In genomic region chr7:138374376-138374775, GRCm38 (mm10) we compare ENCODE assay signal across 23 mouse cellular contexts. TPM values are rescaled to one million over a fixed set of nuclear protein-coding genes. Genes with fewer than 3 reads are reported as not detected.
DNase-seq lines count a peak whose midpoint lies in the region; ATAC-seq and TF ChIP-seq lines count a peak whose summit lies in the region.
"Had no signal": no experiment of that assay in that cellular context is flagged by ENCODE, and none has a peak within 500 bp of the region (broad histone marks: within the 10 kb centered on the region; RNA-seq: fewer than 3 reads in every experiment).

No protein-coding gene starts in this region.

- TF ChIP-seq CTCF in midbrain, postnatal 0 days (IDR thresholded peaks at IDR 0.05) = no peak

- ATAC-seq in kidney, embryonic 16.5 days (ENCODE audit: low FRiP score, low TSS enrichment) = no peak
- ATAC-seq in midbrain, embryonic 11.5 days (ENCODE audit: low FRiP score) = no peak
- ATAC-seq in midbrain, postnatal 0 days (ENCODE audit: low FRiP score) = no peak
- ATAC-seq: CD4-positive, CD25-positive, alpha-beta regulatory T cell, adult 4 months; forebrain, embryonic 15.5 days had no signal

- WGBS in kidney, embryonic 16.5 days = 56% methylated on average over 7 of the region's 7 CpGs
- WGBS in midbrain, embryonic 11.5 days = 74% methylated on average over 7 of the region's 7 CpGs
- 68% methylated on average over 7 of the region's 7 CpGs for WGBS in midbrain, postnatal 0 days

- H3K27ac ChIP-seq in kidney, embryonic 16.5 days (ENCODE audit: low read length) = no peak overlapping the region
- no peak overlapping the region for H3K27ac ChIP-seq in midbrain, embryonic 11.5 days (ENCODE audit: low read depth, low read length)
- H3K27ac ChIP-seq in midbrain, postnatal 0 days (ENCODE audit: low read depth, low read length) = no peak overlapping the region
- H3K27ac ChIP-seq: embryonic facial prominence, embryonic 12.5 days; forebrain, embryonic 15.5 days; heart, embryonic 10.5 days; hindbrain, embryonic 12.5 days had no signal

- no peak overlapping the region for H3K9ac ChIP-seq in kidney, embryonic 16.5 days (replicated peaks; ENCODE audit: low read length)
- no peak overlapping the region for H3K9ac ChIP-seq in midbrain, embryonic 11.5 days (ENCODE audit: low read length)
- H3K9ac ChIP-seq in midbrain, postnatal 0 days (replicated peaks; ENCODE audit: low read length, poor library complexity, severe bottlenecking) = no peak overlapping the region
- H3K9ac ChIP-seq: embryonic facial prominence, embryonic 12.5 days; forebrain, embryonic 15.5 days; hindbrain, embryonic 12.5 days had no signal

- peak; percentile 6 for DNase-seq in kidney, adult 18-20 months
- DNase-seq in lung, adult 18-20 months = peak; percentile 7 to 17
- DNase-seq in lung, postnatal 14 days = no peak
- peak; percentile 59 for DNase-seq in midbrain, embryonic 11.5 days (ENCODE audit: low spot score, missing footprints)
- no peak for DNase-seq in midbrain, postnatal 0 days (ENCODE audit: low spot score)
- no peak for DNase-seq in heart, adult 18-20 months
- DNase-seq: adrenal gland, postnatal 10 days; B cell, adult 2 months; cerebellum, adult 11-12 months; cerebellum, adult 9-10 months; cerebellum, postnatal 25 days; gastrocnemius, postnatal 36 days; heart, adult 11 months; heart, postnatal 10 days; heart, postnatal 4 days had no signal

- H3K36me3 ChIP-seq in kidney, embryonic 16.5 days (ENCODE audit: insufficient read depth, low read length) = no peaks in the 10 kb centered on the region
- no peaks in the 10 kb centered on the region for H3K36me3 ChIP-seq in midbrain, embryonic 11.5 days (ENCODE audit: control insufficient read depth, insufficient read depth, low read length)
- no peaks in the 10 kb centered on the region for H3K36me3 ChIP-seq in midbrain, postnatal 0 days (ENCODE audit: insufficient read depth, low read length)
- H3K36me3 ChIP-seq: embryonic facial prominence, embryonic 12.5 days; forebrain, embryonic 15.5 days; G1E; heart, embryonic 10.5 days; hindbrain, embryonic 12.5 days had no signal

- H3K4me3 ChIP-seq in kidney, embryonic 16.5 days (ENCODE audit: low read length) = no peak overlapping the region
- H3K4me3 ChIP-seq in midbrain, embryonic 11.5 days (ENCODE audit: low read depth, low read length) = no peak overlapping the region
- no peak overlapping the region for H3K4me3 ChIP-seq in midbrain, postnatal 0 days (ENCODE audit: low read depth, low read length)
- H3K4me3 ChIP-seq: embryonic facial prominence, embryonic 12.5 days; forebrain, embryonic 15.5 days; heart, embryonic 10.5 days; hindbrain, embryonic 12.5 days had no signal

- H3K4me1 ChIP-seq in kidney, embryonic 16.5 days (ENCODE audit: insufficient read depth, low read length) = peaks cover 6% of the 10 kb centered on the region
- no peaks in the 10 kb centered on the region for H3K4me1 ChIP-seq in midbrain, embryonic 11.5 days (ENCODE audit: control insufficient read depth, insufficient read depth, low read length)
- H3K4me1 ChIP-seq in midbrain, postnatal 0 days (ENCODE audit: insufficient read depth, low read length) = no peaks in the 10 kb centered on the region
- H3K4me1 ChIP-seq: embryonic facial prominence, embryonic 12.5 days; forebrain, embryonic 15.5 days; heart, embryonic 10.5 days had no signal

- no peaks in the 10 kb centered on the region for H3K9me3 ChIP-seq in kidney, embryonic 16.5 days (ENCODE audit: low read length)
- H3K9me3 ChIP-seq in midbrain, embryonic 11.5 days (ENCODE audit: control insufficient read depth, low read length) = no peaks in the 10 kb centered on the region
- no peaks in the 10 kb centered on the region for H3K9me3 ChIP-seq in midbrain, postnatal 0 days (ENCODE audit: low read length)
- H3K9me3 ChIP-seq: embryonic facial prominence, embryonic 12.5 days; forebrain, embryonic 15.5 days; heart, embryonic 10.5 days; hindbrain, embryonic 12.5 days had no signal

- H3K4me2 ChIP-seq in kidney, embryonic 16.5 days (replicated peaks; ENCODE audit: low read depth, low read length) = no peak overlapping the region
- H3K4me2 ChIP-seq in midbrain, embryonic 11.5 days = no peak overlapping the region
- H3K4me2 ChIP-seq in midbrain, postnatal 0 days (ENCODE audit: low read depth, low read length, poor library complexity, severe bottlenecking) = no peak overlapping the region
- H3K4me2 ChIP-seq: embryonic facial prominence, embryonic 12.5 days; forebrain, embryonic 15.5 days; hindbrain, embryonic 12.5 days had no signal

- H3K27me3 ChIP-seq in kidney, embryonic 16.5 days (ENCODE audit: insufficient read depth, low read length) = no peaks in the 10 kb centered on the region
- H3K27me3 ChIP-seq in midbrain, embryonic 11.5 days (ENCODE audit: control insufficient read depth, insufficient read depth, low read length) = no peaks in the 10 kb centered on the region
- no peaks in the 10 kb centered on the region for H3K27me3 ChIP-seq in midbrain, postnatal 0 days (ENCODE audit: insufficient read depth, low read length)
- H3K27me3 ChIP-seq: embryonic facial prominence, embryonic 12.5 days; forebrain, embryonic 15.5 days; hindbrain, embryonic 12.5 days had no signal

RNA-seq across cellular contexts. Expression of gene Tcerg1l, which starts 23.2 kb away (rescaled TPM):
- polyA plus RNA-seq in kidney, embryonic 16.5 days (2015; fragmentation: Nextera tagmentation; extraction: Ambion mirVana) = 1.2 and 1.8 TPM in 2 replicates
- polyA plus RNA-seq in midbrain, embryonic 11.5 days (2014; fragmentation: Nextera tagmentation; extraction: Ambion mirVana) = 3.4 and 3.5 TPM in 2 replicates
- 31.2 and 38.2 TPM in 2 replicates for total RNA-seq in midbrain, postnatal 0 days (2014; rRNA removed)
- 35.8 and 36.0 TPM in 2 replicates for polyA plus RNA-seq in midbrain, postnatal 0 days (2015; fragmentation: Nextera tagmentation; extraction: Ambion mirVana)
- not detected for total RNA-seq in heart, adult 18-20 months (2021)
- total RNA-seq: gastrocnemius, adult 8-10 months; gastrocnemius, postnatal 36 days; heart, postnatal 10 days; heart, postnatal 4 days had no signal
- polyA plus RNA-seq: CD4-positive, CD25-positive, alpha-beta regulatory T cell, adult 4 months; G1E had no signal

Comparison
In these comparisons a context has a peak if more than half of its experiments do, and no peak if none do; other contexts are left out.
1. DNase-seq: peak in kidney, adult 18-20 months (single experiment), lung, adult 18-20 months (2 of 2) and midbrain, embryonic 11.5 days (single experiment); none in lung, postnatal 14 days (single experiment), midbrain, postnatal 0 days (single experiment) and heart, adult 18-20 months (0 of 2).